Mouse (Mus musculus): ENCODE data around the gene Nagk. TPM values are rescaled to one million over a fixed set of nuclear protein-coding genes. Genes with fewer than 3 reads are reported as not detected.

Nagk gene
- total and polyA plus RNA-seq, 3 experiments, result 4.8 to 11.6 (median 9.8) TPM

GRCm38 (mm10) chr6:83745466-83745865 lies 49.3 kb upstream of the Nagk start:
- no peaks in the 10 kb centered on the region for H3K36me3 ChIP-seq (replicated peaks in 1 of 2; ENCODE audit: control insufficient read depth in 1 of 2, insufficient read depth in 1 of 2, low read length in 1 of 2)
- H3K4me2 ChIP-seq (ENCODE audit: insufficient read depth, low read depth, poor library complexity, severe bottlenecking), result no peak overlapping the region
- H3K27me3 ChIP-seq (replicated peaks), result peaks cover 70% of the 10 kb centered on the region
- H3K4me1 ChIP-seq (ENCODE audit: control insufficient read depth in 1 of 2, insufficient read depth in 2 of 2), result peaks cover 0 to 3% of the 10 kb centered on the region in 2 experiments; a peak in 1 of 4 replicates
- dilution Hi-C loops (cut with MboI; ENCODE audit: extremely low pct_ligation_motif_present, extremely low pct_unique_long_range_greater_than_20kb, low sequenced_read_pairs), result no loop called here
- H3K9me3 ChIP-seq (replicated peaks; ENCODE audit: low read length), result peaks cover 10% of the 10 kb centered on the region
- H3K4me3 ChIP-seq (replicated peaks in 1 of 3; ENCODE audit: low read depth in 2 of 3, low read length in 2 of 3, poor library complexity in 1 of 3), result no peak overlapping the region
- TF ChIP-seq NRF1 (IDR thresholded peaks at IDR 0.05; ENCODE audit: low read depth, low read length), result no peak
- TF ChIP-seq NELFE (IDR thresholded peaks at IDR 0.05; ENCODE audit: low read depth, low read length), result no peak
- TF ChIP-seq TCF12 (IDR thresholded peaks at IDR 0.05; ENCODE audit: low read depth, low read length), result no peak
- TF ChIP-seq MAZ (IDR thresholded peaks at IDR 0.05; ENCODE audit: low read depth, low read length), result no peak
- TF ChIP-seq CTCF (conservative IDR thresholded peaks at IDR 0.05 in 1 of 2, IDR thresholded peaks at IDR 0.05 in 1 of 2; ENCODE audit: low read depth in 2 of 2, low read length in 2 of 2), result no peak
- TF ChIP-seq POLR2A (IDR thresholded peaks at IDR 0.05; ENCODE audit: low read depth, low read length), result no peak
- TF ChIP-seq KAT2A (IDR thresholded peaks at IDR 0.05; ENCODE audit: insufficient replicate concordance, low read length), result no peak
- no peak for TF ChIP-seq GABPA (IDR thresholded peaks at IDR 0.05; ENCODE audit: insufficient replicate concordance, low read depth, low read length)
- no peak for TF ChIP-seq UBTF (IDR thresholded peaks at IDR 0.05; ENCODE audit: low read depth, low read length)
- TF ChIP-seq SMC3 (IDR thresholded peaks at IDR 0.05; ENCODE audit: low read depth, low read length), result no peak
- TF ChIP-seq SIN3A (IDR thresholded peaks at IDR 0.05; ENCODE audit: low read length), result no peak
- no peak for TF ChIP-seq ZKSCAN1 (IDR thresholded peaks at IDR 0.05; ENCODE audit: borderline replicate concordance, low read depth, low read length)
- TF ChIP-seq ZNF384 (IDR thresholded peaks at IDR 0.05; ENCODE audit: low read depth, low read length), result no peak
- no peak for TF ChIP-seq ZC3H11A (IDR thresholded peaks at IDR 0.05; ENCODE audit: low read depth, low read length)
- TF ChIP-seq POLR2AphosphoS2 (IDR thresholded peaks at IDR 0.05; ENCODE audit: low read depth, low read length), result no peak
- TF ChIP-seq MXI1 (IDR thresholded peaks at IDR 0.05; ENCODE audit: low read depth, low read length), result no peak
- no peak for TF ChIP-seq MAX (IDR thresholded peaks at IDR 0.05; ENCODE audit: low read length)
- no peak overlapping the region for H3K27ac ChIP-seq (ENCODE audit: insufficient read depth, low read depth)
- H3K9ac ChIP-seq (ENCODE audit: insufficient read depth, low read depth), result no peak overlapping the region
- no peaks in the 10 kb centered on the region for H3K79me2 ChIP-seq (replicated peaks; ENCODE audit: control insufficient read depth, extremely low read depth, insufficient read depth, poor library complexity, severe bottlenecking)
- in situ Hi-C loops (cut with MboI; ENCODE audit: low pct_ligation_motif_present, low pct_unique_long_range_greater_than_20kb, low sequenced_read_pairs), result no loop called here
- DNase-seq (ENCODE audit: extremely low read depth), result no peak

DNA sequence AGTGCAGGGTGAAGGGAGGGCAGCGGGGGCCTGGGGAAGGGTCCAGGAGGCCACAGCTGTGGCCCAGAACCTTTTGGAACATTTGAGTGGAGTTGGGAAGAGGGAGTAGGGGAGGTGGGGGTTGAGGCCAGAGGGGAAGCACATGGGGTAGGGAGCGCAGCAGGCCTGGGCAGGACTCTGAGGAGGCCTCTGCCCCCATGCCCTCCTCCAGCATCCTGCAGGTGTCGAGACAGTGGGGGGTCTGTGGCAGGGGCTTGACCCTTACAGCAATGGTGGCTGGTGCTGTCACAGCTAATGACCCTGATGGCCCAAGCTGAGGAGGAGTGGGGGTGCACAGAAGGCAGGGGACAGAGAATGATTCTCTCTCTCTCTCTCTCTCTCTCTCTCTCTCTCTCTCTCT lies 45.5 kb upstream of the Nagk start:
- Histone ChIP-seq H3K4me3 (replicated peaks in 1 of 3; ENCODE audit: low read depth in 2 of 3, low read length in 2 of 3, poor library complexity in 1 of 3) (no peak overlapping the region), H3K27me3 (replicated peaks) (peaks cover 67% of the 10 kb centered on the region), H3K4me1 (ENCODE audit: control insufficient read depth in 1 of 2, insufficient read depth in 2 of 2) (peaks cover 8 to 17% of the 10 kb centered on the region in 2 experiments; a peak in 3 of 4 replicates), H3K4me2 (ENCODE audit: insufficient read depth, low read depth, poor library complexity, severe bottlenecking) (no peak overlapping the region), H3K9ac (ENCODE audit: insufficient read depth, low read depth) (no peak overlapping the region), H3K79me2 (replicated peaks; ENCODE audit: control insufficient read depth, extremely low read depth, insufficient read depth, poor library complexity, severe bottlenecking) (no peaks in the 10 kb centered on the region), H3K36me3 (replicated peaks in 1 of 2; ENCODE audit: control insufficient read depth in 1 of 2, insufficient read depth in 1 of 2, low read length in 1 of 2) (no peaks in the 10 kb centered on the region), H3K27ac (ENCODE audit: insufficient read depth, low read depth) (no peak overlapping the region), H3K9me3 (replicated peaks; ENCODE audit: low read length) (no peaks in the 10 kb centered on the region)
- DNase-seq (ENCODE audit: extremely low read depth), result no peak
- TF ChIP-seq MXI1 (IDR thresholded peaks at IDR 0.05; ENCODE audit: low read depth, low read length) (no peak), BHLHE40 (IDR thresholded peaks at IDR 0.05; ENCODE audit: low read depth, low read length) (no peak), SMC3 (IDR thresholded peaks at IDR 0.05; ENCODE audit: low read depth, low read length) (no peak), IRF4 (IDR thresholded peaks at IDR 0.05; ENCODE audit: low read depth, low read length) (no peak), MAFK (IDR thresholded peaks at IDR 0.05; ENCODE audit: insufficient replicate concordance, low read length) (no peak), ELF1 (IDR thresholded peaks at IDR 0.05; ENCODE audit: low read depth, low read length) (no peak), PAX5 (IDR thresholded peaks at IDR 0.05; ENCODE audit: low read length) (no peak), CHD2 (IDR thresholded peaks at IDR 0.05; ENCODE audit: low read length) (no peak), MAZ (IDR thresholded peaks at IDR 0.05; ENCODE audit: low read depth, low read length) (no peak), USF1 (IDR thresholded peaks at IDR 0.05; ENCODE audit: low read depth, low read length) (no peak), TCF12 (IDR thresholded peaks at IDR 0.05; ENCODE audit: low read depth, low read length) (no peak), MEF2A (IDR thresholded peaks at IDR 0.05; ENCODE audit: borderline replicate concordance, low read depth, low read length) (no peak), NRF1 (IDR thresholded peaks at IDR 0.05; ENCODE audit: low read depth, low read length) (no peak), JUND (conservative IDR thresholded peaks at IDR 0.05; ENCODE audit: low read depth, low read length) (no peak), ZC3H11A (IDR thresholded peaks at IDR 0.05; ENCODE audit: low read depth, low read length) (no peak), CHD1 (IDR thresholded peaks at IDR 0.05; ENCODE audit: low read depth, low read length) (no peak)
- in situ Hi-C loops (cut with MboI; ENCODE audit: low pct_ligation_motif_present, low pct_unique_long_range_greater_than_20kb, low sequenced_read_pairs), result no loop called here
- dilution Hi-C loops (cut with MboI; ENCODE audit: extremely low pct_ligation_motif_present, extremely low pct_unique_long_range_greater_than_20kb, low sequenced_read_pairs), result no loop called here

All from CH12.LX (cell line).